Mouse (Mus musculus) intestine, embryonic 15.5 days (tissue): Measurements from ENCODE around the gene Eepd1. TPM values are rescaled to one million over a fixed set of nuclear protein-coding genes. Genes with fewer than 3 reads are reported as not detected.

ENCODE experiments used
- ATAC-seq: fragments of 200-750 bp; cut with Nextera tagmentation; 2 replicates; pipeline ENCODE4 v1.8.0; 2017; ENCODE audit warnings: moderate TSS enrichment, moderate library complexity
- H3K27ac ChIP-seq: fragments of 300-500 bp; sonication (generic); 2 replicates; pipeline ENCODE4 v1.5.1; 2015; ENCODE audit warnings: mild to moderate bottlenecking, inconsistent platforms
- H3K27me3 ChIP-seq: fragments of 300-500 bp; sonication (generic); replicated peaks from 2 replicates; pipeline ENCODE4 v1.6.1; 2015; ENCODE audit warnings: inconsistent platforms
- H3K36me3 ChIP-seq: fragments of 300-500 bp; sonication (generic); 2 replicates; pipeline ENCODE4 v1.6.1; 2015; ENCODE audit warnings: inconsistent platforms
- H3K4me1 ChIP-seq: fragments of 300-500 bp; sonication (generic); replicated peaks from 2 replicates; pipeline ENCODE4 v1.6.1; 2015; ENCODE audit warnings: inconsistent platforms
- H3K4me2 ChIP-seq: fragments of 300-500 bp; sonication (generic); replicated peaks from 2 replicates; pipeline ENCODE4 v1.6.1; 2015; ENCODE audit warnings: mild to moderate bottlenecking, inconsistent platforms
- H3K4me3 ChIP-seq: fragments of 300-500 bp; sonication (generic); replicated peaks from 2 replicates; pipeline ENCODE4 v1.5.1; 2015; ENCODE audit warnings: inconsistent platforms
- H3K9ac ChIP-seq: fragments of 300-500 bp; sonication (generic); 2 replicates; pipeline ENCODE4 v1.6.1; 2015; ENCODE audit warnings: inconsistent platforms
- H3K9me3 ChIP-seq: fragments of 300-500 bp; sonication (generic); 2 replicates; pipeline ENCODE4 v1.6.1; 2016; ENCODE audit warnings: inconsistent platforms
- WGBS: fragments of 180-500 bp; shearing (Covaris S2); methylation state at CpG from one replicate; pipeline ENCODE4 v1.1.7; 2015; 5-methylcytosine and 5-hydroxymethylcytosine counted together
- polyA plus RNA-seq: library from polyadenylated mRNA; unstranded; fragments of >200 nt; fragmentation: Nextera tagmentation; extraction: Ambion mirVana; gene quantifications from 2 replicates; pipeline ENCODE4 v1.2.1, GENCODE M21; 2015

The Eepd1 gene
- polyA plus RNA-seq, 1 experiment from 2014 or later: 5.9 TPM

DNA sequence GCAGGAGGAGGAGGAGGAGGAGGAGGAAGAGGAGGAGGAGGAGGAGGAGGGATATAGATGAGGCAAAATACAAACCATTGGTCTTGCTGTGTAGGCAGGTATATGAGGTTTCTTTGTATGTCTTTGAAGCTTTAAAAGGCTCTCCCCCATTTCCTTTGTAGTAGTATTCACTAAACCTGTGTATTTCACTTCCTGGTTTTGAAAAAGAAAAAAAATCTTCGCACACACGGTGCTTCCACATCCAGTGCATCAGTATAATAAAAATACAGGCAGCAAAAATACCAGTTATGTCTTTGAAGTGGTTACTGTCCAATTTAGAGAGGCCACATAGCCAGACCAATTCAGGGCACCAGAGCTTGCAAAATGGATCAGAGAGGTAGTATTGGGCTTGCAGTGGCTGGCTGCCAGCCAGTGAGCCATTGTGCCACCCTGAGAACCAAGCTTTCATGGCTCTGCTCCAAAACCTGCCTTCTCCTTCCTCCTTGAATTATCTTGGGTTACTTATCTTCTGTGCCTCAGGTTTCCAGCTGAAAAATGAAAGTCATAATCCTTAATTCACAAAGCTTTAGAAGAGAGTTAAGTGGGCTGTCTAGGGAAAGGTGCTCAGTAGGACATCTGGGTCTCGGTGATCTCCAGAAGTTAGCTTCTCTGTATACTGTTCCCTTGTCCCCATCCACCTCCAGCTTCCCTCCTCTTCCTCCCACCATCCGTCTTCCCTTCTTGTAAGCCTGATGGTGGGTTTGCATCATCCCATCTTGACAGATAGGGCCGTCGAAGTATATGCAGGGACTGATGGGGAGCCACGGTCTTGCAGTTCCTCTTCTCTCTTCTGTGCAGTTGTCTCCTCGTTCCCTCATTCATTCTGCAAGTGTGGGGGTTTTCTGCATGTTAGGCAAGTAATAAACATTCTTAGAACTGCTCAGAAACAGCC lies 68.0 kb downstream of the Eepd1 start:
- Histone ChIP-seq H3K4me3 (no peak overlapping the region), H3K27ac (no peak overlapping the region), H3K9ac (no peak overlapping the region), H3K4me2 (no peak overlapping the region), H3K4me1 (no peaks in the 10 kb centered on the region), H3K27me3 (no peaks in the 10 kb centered on the region), H3K9me3 (no peaks in the 10 kb centered on the region), H3K36me3 (no peaks in the 10 kb centered on the region)
- ATAC-seq: no peak
- 84% methylated on average over 8 of the region's 8 CpGs for WGBS

DNA sequence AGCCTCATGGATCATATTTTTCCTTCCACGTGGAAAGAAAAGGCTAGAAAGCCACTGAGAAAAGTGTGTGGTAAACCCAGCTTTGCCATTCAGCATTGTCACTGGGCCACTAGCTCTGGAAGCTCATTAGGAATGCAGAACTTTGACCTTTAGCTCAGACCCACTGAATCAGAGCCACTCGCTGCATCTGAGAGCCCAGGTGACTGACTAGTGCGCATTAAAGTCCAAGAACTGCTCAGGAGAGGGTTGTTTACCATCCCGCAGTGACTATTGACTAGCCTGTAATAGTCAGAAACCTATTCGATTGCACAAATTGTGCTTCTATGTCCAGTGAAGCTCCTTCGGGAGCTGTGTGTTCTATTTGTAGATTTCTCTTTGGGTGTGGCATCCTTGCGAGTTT lies 68.8 kb downstream of the Eepd1 start:
- Histone ChIP-seq H3K9me3 (no peaks in the 10 kb centered on the region), H3K4me1 (no peaks in the 10 kb centered on the region), H3K9ac (no peak overlapping the region), H3K36me3 (no peaks in the 10 kb centered on the region), H3K4me2 (no peak overlapping the region), H3K27ac (no peak overlapping the region), H3K4me3 (no peak overlapping the region), H3K27me3 (no peaks in the 10 kb centered on the region)
- ATAC-seq: no peak
- 77% methylated on average over 7 of the region's 7 CpGs for WGBS

DNA sequence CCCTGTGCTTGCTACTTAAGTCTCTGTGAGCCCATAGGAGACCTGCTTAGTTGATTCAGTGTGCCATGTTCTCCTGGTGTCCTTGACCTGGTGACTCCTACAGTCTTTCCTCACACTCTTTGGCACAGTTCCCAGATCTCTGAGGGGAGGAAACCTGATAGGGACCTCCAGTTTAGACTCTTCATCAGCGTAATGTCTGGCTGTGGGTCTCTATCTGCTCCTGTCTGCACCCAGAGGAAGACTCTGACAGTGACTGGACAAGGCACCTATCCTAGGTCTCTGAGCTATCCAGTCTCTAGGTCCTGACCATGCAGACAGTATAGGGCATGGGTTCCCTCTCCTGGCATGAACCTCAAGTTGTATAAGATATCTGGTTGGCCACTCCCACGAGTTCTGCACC lies 71.2 kb downstream of the Eepd1 start:
- 68% methylated on average over 2 of the region's 2 CpGs for WGBS
- no peaks in the 10 kb centered on the region for H3K4me1 ChIP-seq
- no peak overlapping the region for H3K4me3 ChIP-seq
- H3K9ac ChIP-seq: no peak overlapping the region
- H3K36me3 ChIP-seq: no peaks in the 10 kb centered on the region
- H3K9me3 ChIP-seq: no peaks in the 10 kb centered on the region
- H3K27me3 ChIP-seq: no peaks in the 10 kb centered on the region
- H3K4me2 ChIP-seq: no peak overlapping the region
- 0 out of 2 replicates have a peak, but pooled peaks have one; percentile 15 for ATAC-seq
- H3K27ac ChIP-seq: no peak overlapping the region

DNA sequence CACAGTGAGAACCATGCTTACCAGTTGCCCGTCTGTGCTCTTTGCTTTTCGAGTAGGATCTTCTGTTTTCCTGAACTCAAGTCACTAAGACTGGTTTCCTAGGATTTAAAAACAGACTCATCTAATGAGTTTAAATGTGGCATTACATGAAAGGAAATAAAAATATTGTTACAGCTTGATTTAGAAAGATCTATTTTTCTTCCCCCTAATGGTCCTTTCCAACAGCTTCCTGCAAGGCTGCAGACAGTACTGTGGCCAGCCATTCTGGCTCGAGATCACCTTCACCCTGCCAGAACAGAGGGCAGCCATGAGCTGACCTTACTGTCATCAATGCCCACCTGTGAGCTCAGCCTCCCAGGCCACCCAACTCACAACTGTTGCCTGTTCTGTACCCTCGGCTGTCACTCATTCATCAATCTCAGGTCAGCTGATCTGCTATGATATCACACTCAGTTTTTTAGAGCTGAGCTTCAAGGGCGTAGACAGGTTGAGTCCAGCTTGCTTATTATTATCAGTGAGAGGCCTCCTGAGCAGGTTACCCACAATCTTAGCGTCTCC lies 73.0 kb downstream of the Eepd1 start:
- Histone ChIP-seq H3K4me3 (no peak overlapping the region), H3K4me2 (no peak overlapping the region), H3K9ac (no peak overlapping the region), H3K9me3 (no peaks in the 10 kb centered on the region), H3K4me1 (no peaks in the 10 kb centered on the region), H3K27ac (no peak overlapping the region), H3K36me3 (no peaks in the 10 kb centered on the region), H3K27me3 (no peaks in the 10 kb centered on the region)
- no peak for ATAC-seq
- 80% methylated on average over 6 of the region's 6 CpGs for WGBS

DNA sequence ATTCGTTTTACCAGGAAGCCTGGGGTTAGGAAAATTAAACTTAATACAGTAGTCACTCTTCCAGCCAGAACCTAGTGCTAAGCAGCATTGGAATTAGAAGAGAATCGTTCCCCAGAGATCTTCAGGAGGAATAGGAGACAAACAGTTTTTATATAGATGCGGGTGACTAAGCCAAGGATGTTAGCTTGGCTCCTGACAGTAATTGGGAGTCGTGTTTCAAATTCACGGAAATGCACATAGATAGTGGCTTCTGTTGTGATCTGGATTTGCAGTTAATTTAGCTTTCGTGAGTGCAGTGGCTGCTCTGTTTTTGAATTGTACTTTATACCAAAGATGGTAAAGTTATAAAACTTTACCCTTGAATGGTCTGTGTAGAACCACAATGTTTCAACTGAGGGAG lies 73.9 kb downstream of the Eepd1 start:
- no peak overlapping the region for H3K27ac ChIP-seq
- H3K9ac ChIP-seq: no peak overlapping the region
- no peaks in the 10 kb centered on the region for H3K9me3 ChIP-seq
- WGBS: 63% methylated on average over 6 of the region's 6 CpGs
- H3K4me2 ChIP-seq: no peak overlapping the region
- no peak for ATAC-seq
- H3K4me1 ChIP-seq: no peaks in the 10 kb centered on the region
- H3K4me3 ChIP-seq: no peak overlapping the region
- H3K27me3 ChIP-seq: no peaks in the 10 kb centered on the region
- no peaks in the 10 kb centered on the region for H3K36me3 ChIP-seq

DNA sequence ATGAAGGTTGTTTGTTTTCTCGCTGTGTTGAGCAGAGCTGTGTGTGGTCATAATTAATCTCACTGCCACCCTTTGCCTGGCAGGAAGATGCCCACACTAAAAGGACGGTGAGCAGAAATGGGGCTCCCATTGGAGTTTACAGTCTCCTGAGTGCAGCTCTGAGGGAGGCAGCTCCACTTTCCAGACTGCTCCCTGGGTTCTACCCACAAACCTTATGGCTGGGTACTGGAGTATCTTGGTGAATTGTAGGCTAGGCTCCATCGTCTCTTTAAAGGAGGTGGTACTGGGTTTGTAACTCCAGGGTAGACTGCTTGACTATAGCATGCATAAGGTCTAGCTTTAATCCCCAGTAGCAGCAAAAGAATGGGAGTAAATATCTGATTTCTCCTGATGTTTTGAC lies 74.7 kb downstream of the Eepd1 start:
- 85% methylated on average over 3 of the region's 3 CpGs for WGBS
- ATAC-seq: no peak
- no peak overlapping the region for H3K27ac ChIP-seq
- no peaks in the 10 kb centered on the region for H3K27me3 ChIP-seq
- no peak overlapping the region for H3K4me2 ChIP-seq
- H3K4me3 ChIP-seq: no peak overlapping the region
- H3K9ac ChIP-seq: no peak overlapping the region
- no peaks in the 10 kb centered on the region for H3K9me3 ChIP-seq
- no peaks in the 10 kb centered on the region for H3K4me1 ChIP-seq
- H3K36me3 ChIP-seq: no peaks in the 10 kb centered on the region

DNA sequence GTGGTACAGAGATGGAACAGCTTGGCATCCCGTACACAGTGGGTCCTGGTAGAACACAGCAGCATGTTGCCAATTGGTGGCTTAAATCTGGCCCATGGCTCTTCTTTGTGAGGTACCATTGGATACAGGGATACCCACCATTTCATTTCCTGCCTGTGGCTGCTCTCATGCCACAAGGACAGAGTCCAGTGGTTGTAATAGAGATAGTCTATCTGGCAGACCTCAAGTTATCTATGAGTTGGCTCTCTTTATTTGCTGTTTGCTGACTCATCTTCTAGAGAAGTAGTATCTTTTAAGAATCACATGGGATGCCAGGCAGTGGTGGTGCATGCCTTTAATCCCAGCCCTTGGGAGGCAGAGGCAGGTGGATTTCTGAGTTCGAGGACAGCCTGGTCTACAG lies 76.0 kb downstream of the Eepd1 start:
- no peaks in the 10 kb centered on the region for H3K4me1 ChIP-seq
- H3K9ac ChIP-seq: no peak overlapping the region
- 95% methylated on average over 2 of the region's 2 CpGs for WGBS
- no peaks in the 10 kb centered on the region for H3K36me3 ChIP-seq
- no peak overlapping the region for H3K27ac ChIP-seq
- no peak for ATAC-seq
- H3K4me3 ChIP-seq: no peak overlapping the region
- no peaks in the 10 kb centered on the region for H3K27me3 ChIP-seq
- no peak overlapping the region for H3K4me2 ChIP-seq
- no peaks in the 10 kb centered on the region for H3K9me3 ChIP-seq

DNA sequence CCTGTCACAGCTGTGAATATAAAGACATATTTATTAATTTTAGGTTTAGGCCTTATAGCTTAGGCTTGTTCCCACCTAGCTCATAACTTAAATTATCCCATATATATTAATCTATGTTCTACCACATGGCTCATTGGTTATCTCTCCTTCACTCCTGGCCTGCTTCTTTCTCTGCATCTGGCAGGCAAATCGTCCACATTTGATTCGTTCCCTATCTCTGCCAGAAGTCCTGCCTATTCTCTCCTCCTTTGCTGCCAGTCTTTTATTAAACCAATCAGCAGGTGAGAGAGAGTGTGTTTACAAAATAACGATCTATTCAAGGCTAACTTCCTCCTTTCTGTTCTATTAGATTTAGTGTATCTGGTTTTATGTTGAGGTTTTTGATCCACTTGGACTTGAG lies 77.5 kb downstream of the Eepd1 start:
- Histone ChIP-seq H3K9me3 (no peaks in the 10 kb centered on the region), H3K4me3 (no peak overlapping the region), H3K4me2 (no peak overlapping the region), H3K4me1 (no peaks in the 10 kb centered on the region), H3K27me3 (no peaks in the 10 kb centered on the region), H3K9ac (no peak overlapping the region), H3K36me3 (no peaks in the 10 kb centered on the region), H3K27ac (no peak overlapping the region)
- no peak for ATAC-seq
- WGBS: 66% methylated on average over 3 of the region's 3 CpGs

DNA sequence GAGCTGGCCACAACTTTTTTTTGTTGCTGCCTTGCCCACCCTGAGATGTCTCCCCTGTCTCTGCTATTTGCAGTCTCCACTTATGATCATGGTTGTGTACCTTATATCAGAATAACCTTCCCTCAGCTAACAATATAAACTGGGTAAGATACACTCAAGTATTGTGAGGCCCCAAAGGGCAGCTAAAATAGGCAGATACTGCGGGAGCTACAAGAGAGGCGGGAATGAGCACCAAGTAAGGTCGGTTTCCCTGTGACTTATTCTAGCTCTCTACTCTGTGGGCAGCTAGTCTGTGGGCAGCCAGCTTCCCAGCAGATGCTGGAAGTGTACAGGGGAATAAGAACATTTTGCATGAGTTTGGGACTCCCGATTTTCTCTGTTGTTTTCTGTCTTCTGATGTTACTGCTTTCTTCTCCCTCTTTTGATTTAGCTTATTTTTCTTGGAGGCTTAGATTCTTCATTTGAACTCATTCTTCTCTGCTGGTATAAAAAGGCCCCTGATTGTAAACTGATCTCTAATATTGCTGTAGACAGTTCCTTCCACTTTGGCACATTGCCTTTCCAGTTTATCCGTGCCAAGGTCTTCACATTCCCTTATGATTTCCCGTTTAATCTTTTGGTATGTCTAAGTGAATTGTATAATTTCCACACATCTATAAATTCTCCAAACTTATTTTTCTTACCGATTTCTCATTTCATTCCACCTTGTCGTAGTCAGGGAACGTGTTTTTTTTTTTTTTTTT lies 78.8 kb downstream of the Eepd1 start:
- Histone ChIP-seq H3K27ac (no peak overlapping the region), H3K27me3 (no peaks in the 10 kb centered on the region), H3K4me2 (no peak overlapping the region), H3K4me1 (no peaks in the 10 kb centered on the region), H3K9me3 (no peaks in the 10 kb centered on the region), H3K4me3 (no peak overlapping the region), H3K9ac (no peak overlapping the region), H3K36me3 (no peaks in the 10 kb centered on the region)
- WGBS: 77% methylated on average over 9 of the region's 9 CpGs
- no peak for ATAC-seq

DNA sequence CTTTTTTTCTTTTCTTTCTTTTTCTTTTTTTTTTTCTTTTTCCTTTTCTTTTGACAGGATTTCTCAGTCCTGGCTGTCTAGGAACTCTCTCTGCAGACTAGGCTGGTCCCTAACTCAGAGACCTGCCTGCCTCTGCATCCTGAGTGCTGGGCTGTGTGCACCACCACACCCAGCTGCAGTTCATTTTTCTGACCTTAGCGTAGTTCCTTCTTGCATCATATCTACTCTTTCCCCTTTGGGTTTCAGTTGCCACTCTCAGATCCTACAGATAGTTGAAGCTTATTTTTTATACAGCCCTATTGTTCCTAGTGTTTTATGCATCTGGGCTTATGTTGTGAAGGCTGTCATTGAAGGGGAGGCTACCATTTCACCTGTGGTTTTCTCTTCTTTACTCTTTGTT lies 79.8 kb downstream of the Eepd1 start:
- 93% methylated on average over 1 of the region's 1 CpGs for WGBS
- H3K9me3 ChIP-seq: no peaks in the 10 kb centered on the region
- H3K4me1 ChIP-seq: no peaks in the 10 kb centered on the region
- no peaks in the 10 kb centered on the region for H3K36me3 ChIP-seq
- H3K9ac ChIP-seq: no peak overlapping the region
- H3K4me3 ChIP-seq: no peak overlapping the region
- H3K27ac ChIP-seq: no peak overlapping the region
- no peaks in the 10 kb centered on the region for H3K27me3 ChIP-seq
- no peak overlapping the region for H3K4me2 ChIP-seq
- ATAC-seq: no peak

DNA sequence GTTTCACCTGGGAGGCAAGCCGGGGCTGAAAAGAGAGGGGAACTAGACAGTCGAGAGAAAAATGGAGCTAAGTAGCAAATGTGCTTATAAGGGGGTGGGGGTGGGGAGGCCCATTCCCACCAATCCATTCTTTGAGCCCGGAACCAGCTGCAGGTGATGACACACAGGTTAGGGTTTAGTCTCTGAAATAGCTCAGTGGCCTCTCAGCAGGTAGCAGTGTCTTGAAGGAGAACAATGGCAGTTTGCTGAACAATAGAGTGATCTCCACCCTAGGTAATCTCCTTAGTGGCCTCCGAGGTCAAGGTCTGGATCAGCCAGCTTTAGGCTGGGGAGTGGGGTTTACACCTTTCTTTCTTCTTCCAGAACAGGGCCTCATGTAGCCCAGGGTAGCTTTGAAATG lies 82.5 kb downstream of the Eepd1 start:
- Histone ChIP-seq H3K27ac (no peak overlapping the region), H3K9ac (no peak overlapping the region), H3K36me3 (no peaks in the 10 kb centered on the region), H3K27me3 (no peaks in the 10 kb centered on the region), H3K4me1 (no peaks in the 10 kb centered on the region), H3K4me2 (no peak overlapping the region), H3K4me3 (no peak overlapping the region), H3K9me3 (no peaks in the 10 kb centered on the region)
- 73% methylated on average over 4 of the region's 4 CpGs for WGBS
- ATAC-seq: no peak

DNA sequence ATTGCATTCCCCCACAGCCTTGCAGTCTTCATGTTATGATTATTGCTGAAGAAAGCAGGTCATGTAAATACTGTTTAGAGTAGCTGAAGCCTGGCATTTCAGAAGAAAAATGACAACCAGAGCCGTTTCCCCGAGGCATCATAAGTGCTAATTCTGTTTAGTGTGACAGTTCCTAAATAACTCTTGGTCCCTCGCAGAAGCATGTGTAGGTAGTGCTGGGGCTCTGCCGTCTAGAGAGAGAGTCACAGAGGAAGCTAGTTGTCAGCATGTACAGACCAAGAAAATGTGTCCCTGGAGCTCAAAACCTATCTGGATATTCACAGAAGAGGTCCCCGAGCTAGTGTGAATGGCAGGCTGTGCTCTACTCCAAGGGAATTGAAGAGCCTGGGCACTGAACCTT lies 85.7 kb downstream of the Eepd1 start:
- no peaks in the 10 kb centered on the region for H3K9me3 ChIP-seq
- H3K4me2 ChIP-seq: no peak overlapping the region
- H3K27ac ChIP-seq: no peak overlapping the region
- H3K4me1 ChIP-seq: no peaks in the 10 kb centered on the region
- no peaks in the 10 kb centered on the region for H3K27me3 ChIP-seq
- H3K4me3 ChIP-seq: no peak overlapping the region
- H3K9ac ChIP-seq: no peak overlapping the region
- WGBS: 49% methylated on average over 5 of the region's 5 CpGs
- H3K36me3 ChIP-seq: no peaks in the 10 kb centered on the region
- ATAC-seq: no peak
